Comparison of ENCODE assay signal across 8 mouse cellular contexts in genomic region chr10:45000027-45000840, GRCm38 (mm10).
DNase-seq lines count a peak whose midpoint lies in the region; ATAC-seq lines count a peak whose summit lies in the region.

No protein-coding gene starts in this region.

- H3K4me1 ChIP-seq in forebrain, embryonic 13.5 days = peaks cover 30% of the 10 kb centered on the region
- H3K4me1 ChIP-seq in kidney, embryonic 16.5 days (ENCODE audit: insufficient read depth, low read length) = peaks cover 21% of the 10 kb centered on the region
- peaks cover 43% of the 10 kb centered on the region for H3K4me1 ChIP-seq in midbrain, embryonic 10.5 days

- WGBS in forebrain, embryonic 13.5 days = 13% methylated on average over 18 of the region's 18 CpGs
- 28% methylated on average over 18 of the region's 18 CpGs for WGBS in kidney, embryonic 16.5 days
- 26% methylated on average over 18 of the region's 18 CpGs for WGBS in midbrain, embryonic 10.5 days

- H3K36me3 ChIP-seq in forebrain, embryonic 13.5 days (ENCODE audit: poor library complexity, severe bottlenecking) = no peaks in the 10 kb centered on the region
- H3K36me3 ChIP-seq in kidney, embryonic 16.5 days (ENCODE audit: insufficient read depth, low read length) = no peaks in the 10 kb centered on the region
- H3K36me3 ChIP-seq in midbrain, embryonic 10.5 days = no peaks in the 10 kb centered on the region

- H3K9ac ChIP-seq in forebrain, embryonic 13.5 days = peak overlapping the region; percentile 63
- H3K9ac ChIP-seq in kidney, embryonic 16.5 days (replicated peaks; ENCODE audit: low read length) = peak overlapping the region; percentile 59

- peak; percentile 65 for ATAC-seq in forebrain, embryonic 13.5 days
- peak; percentile 64 for ATAC-seq in kidney, embryonic 16.5 days (ENCODE audit: low FRiP score, low TSS enrichment)

- H3K4me2 ChIP-seq in forebrain, embryonic 13.5 days = peak overlapping the region; percentile 68
- H3K4me2 ChIP-seq in kidney, embryonic 16.5 days (replicated peaks; ENCODE audit: low read depth, low read length) = peak overlapping the region; percentile 69

- H3K27me3 ChIP-seq in forebrain, embryonic 13.5 days = peaks cover 23% of the 10 kb centered on the region
- H3K27me3 ChIP-seq in kidney, embryonic 16.5 days (ENCODE audit: insufficient read depth, low read length) = 0 out of 2 replicates have a peak, but pooled peaks cover 3% of the 10 kb centered on the region
- peaks cover 7% of the 10 kb centered on the region; the same call in 1 of the 2 replicates for H3K27me3 ChIP-seq in midbrain, embryonic 10.5 days (ENCODE audit: low read depth, poor library complexity, severe bottlenecking)

- H3K27ac ChIP-seq in forebrain, embryonic 13.5 days = 0 out of 2 replicates have a peak overlapping the region, but pooled peaks have one; percentile 16
- H3K27ac ChIP-seq in kidney, embryonic 16.5 days (ENCODE audit: low read length) = peak overlapping the region; percentile 52; the same call in 1 of the 2 replicates
- H3K27ac ChIP-seq in midbrain, embryonic 10.5 days (replicated peaks) = peak overlapping the region; percentile 86

- peak; percentile 9 for DNase-seq in right cerebral cortex, postnatal 4 days
- no peak for DNase-seq in right cerebral cortex, postnatal 25 days
- DNase-seq in midbrain, embryonic 10.5 days (ENCODE audit: low spot score) = peak; percentile 46
- no peak for DNase-seq in c-Kit-positive CD71-positive TER-119-positive erythroid progenitor cells, embryonic 14.5 days (ENCODE audit: low spot score)
- DNase-seq in frontal cortex, postnatal 36 days (ENCODE audit: low spot score in 2 of 2) = no peak
- DNase-seq in gastrocnemius, adult 18-20 months (ENCODE audit: low spot score) = no peak

- peak overlapping the region; percentile 35 for H3K4me3 ChIP-seq in forebrain, embryonic 13.5 days
- peak overlapping the region; percentile 37 for H3K4me3 ChIP-seq in kidney, embryonic 16.5 days (ENCODE audit: low read length)
- H3K4me3 ChIP-seq in midbrain, embryonic 10.5 days = peak overlapping the region; percentile 49

- H3K9me3 ChIP-seq in forebrain, embryonic 13.5 days (replicated peaks) = no peaks in the 10 kb centered on the region
- no peaks in the 10 kb centered on the region for H3K9me3 ChIP-seq in kidney, embryonic 16.5 days (ENCODE audit: low read length)
- H3K9me3 ChIP-seq in midbrain, embryonic 10.5 days (replicated peaks) = no peaks in the 10 kb centered on the region

Comparison
In these comparisons a context has a peak if more than half of its experiments do, and no peak if none do; other contexts are left out.
1. DNase-seq: peak in right cerebral cortex, postnatal 4 days (single experiment) and midbrain, embryonic 10.5 days (single experiment); none in right cerebral cortex, postnatal 25 days (single experiment), c-Kit-positive CD71-positive TER-119-positive erythroid progenitor cells, embryonic 14.5 days (single experiment), frontal cortex, postnatal 36 days (0 of 2) and gastrocnemius, adult 18-20 months (single experiment).
2. H3K27ac ChIP-seq: peak in every context shown above with its lines; median percentile 86 in midbrain, embryonic 10.5 days; 52 in kidney, embryonic 16.5 days; 16 in forebrain, embryonic 13.5 days.
3. Peak in every context shown above with its lines, with median percentiles within 50 percentile points of each other: H3K4me3 ChIP-seq.